Mouse (Mus musculus) WW6 (cell line): ENCODE measurements around the gene Sdc3.

Experiments used
- DNase-seq: peaks from one replicate; pipeline ENCODE4 v3.0.0-alpha.2; 2013; ENCODE audit warnings: low read depth, low spot score

Gene Sdc3

DNA sequence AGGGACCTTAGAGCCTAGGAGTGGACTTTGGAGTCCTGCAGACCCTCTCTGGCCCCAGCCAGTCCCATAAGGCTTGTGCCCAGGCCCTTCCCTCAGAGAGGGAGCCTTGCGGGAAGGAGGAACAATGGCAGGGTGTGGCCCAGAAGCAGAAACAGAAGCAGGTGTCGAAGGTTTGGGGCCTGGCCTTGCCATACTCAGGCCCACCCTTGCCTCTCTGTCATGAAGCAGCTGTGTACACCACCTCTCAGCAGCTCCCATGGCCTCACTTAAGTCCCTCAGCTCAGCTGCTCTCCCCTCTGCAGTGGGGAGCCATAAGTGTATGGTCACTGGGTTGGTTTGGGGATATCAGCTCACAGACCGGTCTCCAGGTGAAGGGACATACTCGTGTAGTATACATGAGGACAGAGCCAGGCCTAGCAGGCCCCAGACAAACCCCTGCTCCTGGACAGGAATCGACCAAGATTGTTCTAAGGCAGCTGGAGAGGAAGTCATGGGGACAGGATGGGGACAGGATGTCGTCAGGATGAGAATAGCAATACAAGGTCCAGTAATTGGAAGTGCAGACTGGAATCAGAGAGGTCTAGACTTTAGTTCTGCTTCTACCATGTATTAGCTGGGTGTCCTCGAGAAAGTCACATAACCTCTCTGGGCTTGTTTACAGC is 28.4 kb downstream of the Sdc3 start:
- DNase-seq: no peak

- DNase-seq: no peak
These were observed 36.7 kb downstream of the Sdc3 start for GRCm38 (mm10) chr4:130828851-130829673.

- DNase-seq: no peak
These were observed 41.8 kb downstream of the Sdc3 start for GRCm38 (mm10) chr4:130834122-130834521.

DNA sequence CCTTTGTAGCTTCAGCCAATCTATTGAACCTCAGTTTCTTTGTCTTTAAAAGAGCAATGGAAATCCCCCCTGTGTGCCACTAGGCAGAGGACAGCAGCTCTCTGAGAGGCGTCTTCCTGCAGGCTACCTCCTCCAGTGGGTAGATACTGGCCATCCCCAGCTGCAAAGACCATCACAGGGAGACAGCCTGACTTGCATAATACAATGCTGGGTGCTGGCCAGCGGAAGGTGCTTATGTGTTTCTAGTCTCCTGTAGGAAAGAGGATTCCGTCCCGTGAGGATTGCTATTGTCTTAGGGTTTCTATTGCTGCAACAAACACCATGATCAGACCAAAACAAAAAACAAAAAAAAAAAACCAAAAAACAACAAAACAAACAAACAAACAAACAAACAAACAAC is 43.2 kb downstream of the Sdc3 start:
- no peak for DNase-seq

DNA sequence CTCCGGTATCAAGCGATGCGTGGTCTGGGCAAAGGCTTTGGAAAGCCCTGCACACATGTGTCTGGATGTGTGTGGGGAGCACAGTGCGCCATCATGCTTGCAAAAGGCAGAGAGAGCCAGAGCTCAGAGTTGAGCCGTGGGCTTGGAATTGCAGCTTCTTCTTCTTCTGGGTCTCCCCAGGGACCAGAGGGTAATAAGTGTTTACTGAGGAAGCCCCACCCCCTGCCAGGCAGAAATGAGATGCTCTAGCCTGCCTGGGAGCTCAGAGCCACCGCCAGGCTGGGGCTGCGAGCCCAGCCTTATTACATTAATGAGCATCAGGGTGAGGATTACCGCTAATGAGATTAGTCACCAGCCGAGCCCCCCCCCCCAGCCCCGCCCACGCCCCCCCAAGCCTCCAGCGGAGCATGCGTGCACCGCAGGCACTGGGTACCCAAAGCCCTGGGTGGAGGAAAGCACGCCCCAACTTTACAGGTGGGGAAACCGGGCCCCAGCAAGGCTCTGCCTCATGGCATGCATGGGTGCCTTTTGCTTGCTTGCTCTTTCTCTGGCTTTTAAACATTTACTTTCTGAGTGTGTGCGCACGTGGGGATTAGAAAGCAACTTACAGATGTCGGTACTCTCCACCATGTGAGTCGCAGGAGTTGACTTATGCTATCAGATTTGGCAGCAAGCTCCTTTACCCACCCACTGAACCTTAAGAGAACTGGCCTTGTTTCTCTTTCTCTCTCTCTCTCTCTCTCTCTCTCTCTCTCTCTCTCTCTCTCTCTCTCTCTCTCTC is 44.1 kb downstream of the Sdc3 start:
- no peak for DNase-seq

DNA sequence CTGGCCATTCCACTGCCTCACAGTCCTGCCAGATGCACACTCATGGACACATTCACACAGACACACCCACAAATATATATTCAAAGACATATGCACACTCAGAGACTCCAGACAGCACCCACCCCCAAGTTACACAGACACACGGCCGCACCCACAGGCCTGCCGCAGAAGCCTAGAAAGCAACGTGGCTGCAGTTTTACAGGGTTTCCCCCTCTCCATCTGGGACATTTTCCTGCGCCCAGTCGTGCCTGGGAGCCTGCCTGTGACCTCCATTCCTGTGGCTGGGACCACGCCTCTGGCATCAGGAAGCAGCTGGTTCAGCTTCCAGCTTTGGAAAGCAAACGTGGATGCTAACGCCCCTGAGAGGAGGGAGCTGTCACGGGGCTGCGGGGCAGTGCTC is 46.2 kb downstream of the Sdc3 start:
- DNase-seq: no peak

- DNase-seq: no peak
These were observed 48.9 kb downstream of the Sdc3 start for GRCm38 (mm10) chr4:130841107-130841840.

DNA sequence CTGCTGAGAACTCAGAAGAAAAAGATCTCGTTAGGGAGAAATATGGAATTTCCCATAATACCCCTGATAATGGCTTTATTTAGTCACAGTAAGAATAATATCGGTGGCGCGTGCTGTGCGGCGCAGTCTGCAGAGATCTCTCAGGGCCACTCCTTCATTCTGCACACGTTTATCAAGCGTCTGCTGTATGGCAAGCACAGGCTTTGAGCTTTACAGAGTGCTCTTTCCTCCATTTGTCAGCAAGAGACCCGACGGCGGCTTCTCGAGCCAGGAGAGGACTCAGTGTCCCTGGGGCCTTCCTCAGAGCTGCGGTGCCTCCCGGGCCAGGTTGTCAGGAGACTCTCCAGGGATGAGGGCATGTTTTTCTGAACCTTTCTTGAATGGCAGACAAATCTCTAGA is 56.5 kb downstream of the Sdc3 start:
- DNase-seq: no peak

- no peak for DNase-seq
These were observed 65.3 kb downstream of the Sdc3 start for GRCm38 (mm10) chr4:130857661-130858060.

DNA sequence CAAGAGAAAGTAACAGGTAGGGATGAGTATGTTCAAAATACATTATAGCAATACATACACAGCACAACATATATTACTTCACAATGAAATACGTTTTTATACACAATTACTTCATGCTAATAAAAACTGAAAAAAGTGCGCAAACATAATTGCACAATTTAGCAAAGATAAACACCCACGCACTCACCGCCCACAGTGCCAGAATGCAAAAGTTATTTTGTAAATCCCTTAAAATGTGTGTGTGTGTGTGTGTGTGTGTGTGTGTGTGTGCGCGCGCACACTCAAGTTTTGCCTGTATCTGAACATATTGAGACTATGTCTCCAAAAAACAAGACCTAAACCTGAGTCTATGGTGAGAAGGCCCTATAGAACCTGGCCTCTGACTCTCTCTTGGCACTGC is 66.5 kb downstream of the Sdc3 start:
- no peak for DNase-seq

DNA sequence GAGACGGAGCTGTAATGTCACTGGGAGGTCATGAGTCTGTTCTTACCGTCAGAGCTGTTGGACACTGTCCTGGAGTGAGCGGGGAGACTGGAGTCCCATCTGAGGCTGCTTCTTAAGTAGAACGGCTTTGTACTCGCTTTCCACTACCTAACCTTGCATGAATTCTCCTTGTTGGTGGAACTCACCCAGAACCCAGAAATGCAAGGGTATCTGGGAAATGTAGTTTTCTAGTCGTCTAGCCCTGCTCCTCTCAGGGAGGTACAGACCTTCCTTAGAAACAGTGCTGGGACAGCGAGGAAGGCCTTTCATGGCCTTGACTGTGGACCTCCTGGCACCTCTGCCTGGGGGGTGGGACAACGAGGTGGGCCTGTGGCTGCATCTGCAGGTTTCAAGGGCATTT is 67.1 kb downstream of the Sdc3 start:
- no peak for DNase-seq

DNA sequence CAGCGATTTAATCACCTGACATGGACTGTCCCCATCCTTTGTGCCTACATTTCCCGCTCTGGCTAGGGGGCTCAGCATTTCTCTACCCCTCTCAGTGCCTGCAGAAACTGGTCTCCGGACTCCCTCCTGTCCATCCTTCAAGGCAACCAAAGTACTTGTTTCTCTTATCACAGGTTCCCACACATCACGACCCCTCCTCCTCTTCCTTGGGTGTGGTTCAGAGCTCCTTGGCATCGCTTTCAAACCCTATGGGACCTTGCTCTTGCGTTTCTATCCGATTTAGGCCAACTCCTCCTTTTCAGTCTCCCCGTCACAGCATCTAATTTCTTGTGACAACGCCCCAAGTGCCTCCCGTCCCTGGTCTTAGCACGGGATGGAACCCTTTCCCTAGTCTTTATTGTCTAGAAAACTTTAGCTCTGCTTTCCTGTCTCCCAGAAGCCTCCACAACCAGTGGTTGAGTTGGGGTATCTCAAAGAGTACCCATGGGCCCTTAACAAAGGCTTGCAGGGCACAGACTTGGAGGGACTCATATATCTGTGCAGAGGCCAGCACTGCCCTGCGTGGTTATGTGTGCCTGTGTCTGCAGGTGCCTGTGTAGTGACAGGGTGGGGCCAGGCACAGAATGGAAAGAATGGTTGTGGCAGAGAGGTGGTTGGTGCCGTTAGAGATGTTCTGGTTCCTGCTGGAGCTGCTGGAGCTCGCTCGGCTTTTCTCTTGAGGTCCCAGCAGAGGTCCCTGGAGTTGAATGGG is 68.7 kb downstream of the Sdc3 start:
- DNase-seq: no peak

DNA sequence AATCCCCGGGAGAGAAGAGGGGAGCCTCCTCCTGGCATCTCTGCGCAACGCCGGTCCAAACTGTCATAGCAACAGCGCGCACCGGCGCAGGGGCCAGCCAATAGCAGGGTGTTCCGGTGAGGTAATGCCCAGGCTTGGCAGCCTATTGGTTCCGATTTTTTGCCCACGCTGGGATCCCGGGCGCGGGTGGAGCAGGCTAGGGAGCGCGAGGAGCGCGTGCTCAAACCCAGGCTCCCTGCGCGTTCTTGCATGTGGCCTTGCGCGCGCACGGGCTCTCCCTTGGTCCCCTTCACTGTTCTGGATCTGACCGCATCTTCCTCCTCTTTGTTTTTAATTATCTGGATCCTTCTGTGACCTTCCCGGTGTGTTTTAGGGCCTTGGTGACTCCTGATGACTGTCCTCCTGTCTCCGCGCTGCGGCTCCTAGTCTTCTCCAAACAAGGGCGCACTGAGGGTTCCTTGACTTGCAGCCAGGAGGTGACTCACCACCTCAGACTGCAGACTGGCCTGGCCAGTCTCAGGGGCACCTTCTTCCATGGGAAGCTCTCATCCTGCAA is 69.4 kb downstream of the Sdc3 start:
- peak; percentile 20 for DNase-seq

GRCm38 (mm10) chr4:130862538-130862937 is 70.2 kb downstream of the Sdc3 start:
- DNase-seq: no peak

- no peak for DNase-seq
These were observed 73.1 kb downstream of the Sdc3 start for GRCm38 (mm10) chr4:130865460-130865859.

- DNase-seq: no peak
These were observed 73.6 kb downstream of the Sdc3 start for GRCm38 (mm10) chr4:130865901-130866371.

DNA sequence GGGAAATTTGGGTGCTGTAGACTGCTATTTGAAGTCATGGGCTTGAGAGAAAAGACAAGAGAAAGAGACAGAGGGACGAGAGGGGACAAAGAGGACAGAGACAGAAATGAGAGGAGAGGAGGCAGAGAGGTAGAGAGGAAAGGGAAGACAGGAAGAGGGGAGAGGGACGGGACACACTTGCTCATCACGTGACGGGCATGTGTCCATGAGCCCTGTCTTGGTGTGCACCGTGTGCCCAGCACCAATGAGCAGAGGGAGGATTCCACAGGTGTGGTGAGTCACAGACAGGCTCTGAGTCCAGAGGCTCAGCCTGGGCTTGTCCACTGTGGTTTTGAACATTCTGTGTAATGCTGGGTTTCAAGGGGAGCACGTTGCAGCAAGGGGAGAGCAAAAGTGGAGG is 75.6 kb downstream of the Sdc3 start:
- no peak for DNase-seq

DNA sequence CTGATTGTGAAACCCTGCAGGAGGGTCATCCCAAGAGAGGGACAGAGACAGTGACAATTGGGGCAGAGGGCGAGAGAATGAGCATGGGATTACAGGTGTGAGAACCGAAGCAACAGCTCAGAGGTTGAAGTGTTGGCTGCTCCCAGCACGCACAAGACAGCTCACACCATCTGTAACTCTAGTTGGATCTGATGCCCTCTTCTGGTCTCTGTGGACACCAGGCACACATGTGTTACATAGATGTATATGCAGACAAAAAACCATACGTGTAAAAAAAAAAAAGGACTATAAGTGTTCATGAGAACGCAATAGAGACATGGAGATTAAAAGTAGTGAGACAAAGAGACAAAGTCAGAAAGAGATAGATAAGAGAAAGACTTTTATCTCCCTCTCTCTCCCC is 76.5 kb downstream of the Sdc3 start:
- no peak for DNase-seq

DNA sequence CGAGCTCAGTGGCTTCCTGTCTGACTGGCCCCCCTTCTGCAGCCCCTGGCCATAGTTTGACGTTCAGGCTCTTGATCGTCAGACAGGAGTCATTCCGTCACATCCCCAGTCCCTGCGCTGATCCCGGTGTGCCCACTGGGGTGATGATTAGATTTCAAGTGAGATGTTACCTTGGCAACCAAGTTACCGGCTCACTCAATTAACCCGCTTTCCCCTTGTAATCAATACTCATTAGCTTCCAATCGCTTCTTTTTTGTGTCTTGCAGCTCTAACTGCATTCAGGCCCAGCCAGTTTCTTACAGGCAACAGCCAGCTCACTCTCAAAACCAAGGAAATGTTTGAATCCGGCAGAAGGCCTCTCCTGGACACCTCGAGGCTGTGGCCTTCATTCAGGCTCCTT is 80.1 kb downstream of the Sdc3 start:
- DNase-seq: no peak

DNA sequence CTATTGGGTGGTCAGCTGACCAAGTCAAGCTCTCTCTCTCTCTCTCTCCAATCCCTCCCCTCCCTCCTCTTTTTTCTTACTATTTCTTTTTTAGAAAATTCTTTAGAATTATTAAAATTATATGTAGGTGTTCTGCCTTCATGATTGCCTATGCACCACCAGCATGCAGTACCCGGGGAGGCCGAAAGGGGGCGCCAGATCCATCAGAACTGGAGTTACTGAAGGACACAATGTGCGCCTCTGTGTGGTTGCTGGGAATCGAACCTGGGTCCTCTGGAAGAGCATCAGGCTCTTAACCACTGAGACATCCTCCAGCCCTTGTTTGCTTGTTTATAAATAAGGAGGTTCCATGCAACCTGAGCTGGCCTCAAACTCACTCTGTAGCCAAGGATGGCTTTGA is 81.1 kb downstream of the Sdc3 start:
- DNase-seq: no peak

DNA sequence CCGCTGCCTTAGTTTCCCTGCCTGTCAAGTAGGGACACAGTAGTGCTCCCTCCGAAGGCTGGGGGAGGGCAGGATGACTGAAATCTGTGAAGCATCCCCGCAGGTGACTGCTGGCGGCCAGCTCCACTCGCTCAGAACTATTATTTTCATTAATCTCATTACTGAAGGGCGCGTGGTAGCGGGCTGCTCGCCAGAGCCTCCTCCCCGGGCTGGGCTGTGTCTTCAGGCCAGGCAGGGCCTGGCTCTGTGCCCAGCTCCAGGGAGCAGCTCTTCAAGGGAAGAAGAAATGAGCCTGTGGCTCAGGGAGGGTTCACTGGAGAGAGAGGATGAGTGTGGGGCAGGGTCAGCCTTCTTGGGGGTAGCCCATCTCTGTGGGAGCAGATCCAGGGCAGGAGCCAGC is 82.3 kb downstream of the Sdc3 start:
- DNase-seq: no peak
